Mouse (Mus musculus) hindbrain, postnatal 0 days (tissue): Measurements from ENCODE around the gene Sugct. TPM values are rescaled to one million over a fixed set of nuclear protein-coding genes. Genes with fewer than 3 reads are reported as not detected.

Source experiments
- ATAC-seq: fragments of 200-750 bp; cut with Nextera tagmentation; 2 replicates; pipeline ENCODE4 v1.8.0; 2017; ENCODE audit warnings: mild to moderate bottlenecking, moderate TSS enrichment, moderate library complexity
- DNase-seq: peaks from one replicate; pipeline ENCODE4 v3.0.0-alpha.2; 2015; ENCODE audit warnings: low spot score
- H3K27ac ChIP-seq: fragments of 300-500 bp; sonication (generic); 2 replicates; pipeline ENCODE4 v1.5.1; 2014; ENCODE audit warnings: mild to moderate bottlenecking
- H3K27me3 ChIP-seq: fragments of 300-500 bp; sonication (generic); 2 replicates; pipeline ENCODE4 v1.6.1; 2014; ENCODE audit warnings: low read length, mixed read lengths; ENCODE audit not compliant: insufficient read depth
- H3K36me3 ChIP-seq: fragments of 300-500 bp; sonication (generic); 2 replicates; pipeline ENCODE4 v1.6.1; 2014; ENCODE audit warnings: low read length, mixed read lengths; ENCODE audit not compliant: insufficient read depth
- H3K4me1 ChIP-seq: fragments of 300-500 bp; sonication (generic); 2 replicates; pipeline ENCODE4 v1.6.1; 2014; ENCODE audit warnings: antibody characterized with exemption, low read length, mixed read lengths; ENCODE audit not compliant: insufficient read depth
- H3K4me2 ChIP-seq: fragments of 300-500 bp; sonication (generic); 2 replicates; pipeline ENCODE4 v1.6.1; 2014; ENCODE audit warnings: low read depth, mild to moderate bottlenecking, low read length, moderate library complexity, mixed read lengths
- H3K4me3 ChIP-seq: fragments of 300-500 bp; sonication (generic); 2 replicates; pipeline ENCODE4 v1.5.1; 2014; ENCODE audit warnings: low read length
- H3K9ac ChIP-seq: fragments of 300-500 bp; sonication (generic); replicated peaks from 2 replicates; pipeline ENCODE4 v1.6.1; 2014; ENCODE audit warnings: mild to moderate bottlenecking, low read length, moderate library complexity, mixed read lengths
- H3K9me3 ChIP-seq: fragments of 300-500 bp; sonication (generic); 2 replicates; pipeline ENCODE4 v1.6.1; 2016; ENCODE audit warnings: low read length, mixed read lengths
- CTCF ChIP-seq: IDR thresholded peaks from 2 replicates; pipeline ENCODE4 v1.5.1; 2016; ENCODE audit warnings: antibody characterized with exemption, control low read depth, low read depth
- WGBS: fragments of 180-500 bp; shearing (Covaris S2); extraction: QIAGEN DNeasy Blood & Tissue Kit; methylation state at CpG from one replicate; pipeline ENCODE4 v1.1.7; 2014; 5-methylcytosine and 5-hydroxymethylcytosine counted together
- polyA plus RNA-seq: library from polyadenylated mRNA; unstranded; fragments of >200 nt; fragmentation: Nextera tagmentation; extraction: Ambion mirVana; gene quantifications from 2 replicates; pipeline ENCODE4 v1.2.1, GENCODE M21; 2015
- total RNA-seq: library from RNA; depleted of rRNA; stranded (reverse); fragments of >200 nt; gene quantifications from 2 replicates; pipeline ENCODE4 v1.2.3, GENCODE M21; 2014

The Sugct gene
- total and polyA plus RNA-seq, 2 experiments from 2014 or later = 1.8 to 4.4 TPM

DNA sequence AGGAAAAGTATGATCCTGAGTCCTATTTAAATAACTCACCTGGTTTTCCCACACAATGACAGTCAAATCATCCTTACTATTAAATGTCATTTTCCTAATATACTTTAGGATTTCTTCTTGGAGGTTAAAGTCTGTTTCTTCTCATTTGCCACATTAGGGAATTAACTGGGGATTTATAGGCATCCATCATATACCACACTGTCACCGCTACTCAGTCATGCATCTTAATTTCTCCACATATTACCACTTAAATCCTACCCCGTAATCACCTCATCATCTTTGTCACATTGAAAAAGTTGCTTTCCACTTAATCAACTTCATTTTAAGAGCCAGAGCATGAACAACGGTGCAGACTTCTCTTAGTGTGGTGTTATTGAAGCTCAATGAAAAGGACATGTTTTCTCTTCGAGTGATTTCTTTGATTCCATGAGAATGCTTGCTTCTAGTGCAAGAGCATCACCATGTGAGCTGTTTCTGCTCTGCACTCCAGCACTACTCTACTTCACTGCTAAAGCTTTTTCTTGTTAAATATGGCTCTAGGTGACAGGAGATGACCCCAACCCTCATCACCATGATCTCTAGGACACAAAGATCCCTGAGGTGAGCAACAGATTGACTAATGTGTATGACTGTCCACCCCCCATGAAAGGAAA lies 730.4 kb downstream of the Sugct start:
- DNase-seq = no peak
- 65% methylated on average over 4 of the region's 4 CpGs for WGBS
- Histone ChIP-seq H3K4me2 (no peak overlapping the region), H3K9me3 (no peaks in the 10 kb centered on the region), H3K36me3 (no peaks in the 10 kb centered on the region), H3K27me3 (no peaks in the 10 kb centered on the region), H3K4me1 (no peaks in the 10 kb centered on the region), H3K9ac (no peak overlapping the region), H3K27ac (no peak overlapping the region), H3K4me3 (no peak overlapping the region)
- TF ChIP-seq CTCF = peak; percentile 35; the same call in 1 of the 2 replicates
- no peak for ATAC-seq

- H3K4me1 ChIP-seq = no peaks in the 10 kb centered on the region
- H3K27ac ChIP-seq = no peak overlapping the region
- H3K27me3 ChIP-seq = no peaks in the 10 kb centered on the region
- H3K4me2 ChIP-seq = no peak overlapping the region
- DNase-seq = no peak
- TF ChIP-seq CTCF = no peak
- no peak overlapping the region for H3K9ac ChIP-seq
- H3K36me3 ChIP-seq = no peaks in the 10 kb centered on the region
- no peak for ATAC-seq
- 84% methylated on average over 4 of the region's 4 CpGs for WGBS
- no peak overlapping the region for H3K4me3 ChIP-seq
- H3K9me3 ChIP-seq = no peaks in the 10 kb centered on the region
These were observed 743.3 kb downstream of the Sugct start for GRCm38 (mm10) chr13:16952045-16952444.

GRCm38 (mm10) chr13:16939466-16939811 lies 755.9 kb downstream of the Sugct start:
- H3K4me1 ChIP-seq = no peaks in the 10 kb centered on the region
- H3K4me3 ChIP-seq = no peak overlapping the region
- no peaks in the 10 kb centered on the region for H3K27me3 ChIP-seq
- no peaks in the 10 kb centered on the region for H3K9me3 ChIP-seq
- DNase-seq (no peak), ATAC-seq (no peak)
- no peak for TF ChIP-seq CTCF
- no peak overlapping the region for H3K4me2 ChIP-seq
- WGBS = 93% methylated on average over 5 of the region's 5 CpGs
- H3K9ac ChIP-seq = no peak overlapping the region
- H3K27ac ChIP-seq = no peak overlapping the region
- no peaks in the 10 kb centered on the region for H3K36me3 ChIP-seq

GRCm38 (mm10) chr13:16938552-16939465 lies 756.5 kb downstream of the Sugct start:
- no peak overlapping the region for H3K9ac ChIP-seq
- ATAC-seq = no peak
- DNase-seq = no peak
- H3K4me3 ChIP-seq = no peak overlapping the region
- no peaks in the 10 kb centered on the region for H3K36me3 ChIP-seq
- no peaks in the 10 kb centered on the region for H3K9me3 ChIP-seq
- no peak for TF ChIP-seq CTCF
- H3K4me1 ChIP-seq = no peaks in the 10 kb centered on the region
- 89% methylated on average over 12 of the region's 12 CpGs for WGBS
- H3K27me3 ChIP-seq = no peaks in the 10 kb centered on the region
- no peak overlapping the region for H3K27ac ChIP-seq
- H3K4me2 ChIP-seq = no peak overlapping the region

- ATAC-seq (no peak), DNase-seq (peak; percentile 23)
- Histone ChIP-seq H3K4me2 (no peak overlapping the region), H3K27me3 (no peaks in the 10 kb centered on the region), H3K9ac (no peak overlapping the region), H3K4me1 (no peaks in the 10 kb centered on the region), H3K36me3 (no peaks in the 10 kb centered on the region), H3K9me3 (no peaks in the 10 kb centered on the region), H3K4me3 (no peak overlapping the region), H3K27ac (no peak overlapping the region)
- no peak for TF ChIP-seq CTCF
- 57% methylated on average over 11 of the region's 11 CpGs for WGBS
These were observed 757.7 kb downstream of the Sugct start for GRCm38 (mm10) chr13:16937422-16938202.

DNA sequence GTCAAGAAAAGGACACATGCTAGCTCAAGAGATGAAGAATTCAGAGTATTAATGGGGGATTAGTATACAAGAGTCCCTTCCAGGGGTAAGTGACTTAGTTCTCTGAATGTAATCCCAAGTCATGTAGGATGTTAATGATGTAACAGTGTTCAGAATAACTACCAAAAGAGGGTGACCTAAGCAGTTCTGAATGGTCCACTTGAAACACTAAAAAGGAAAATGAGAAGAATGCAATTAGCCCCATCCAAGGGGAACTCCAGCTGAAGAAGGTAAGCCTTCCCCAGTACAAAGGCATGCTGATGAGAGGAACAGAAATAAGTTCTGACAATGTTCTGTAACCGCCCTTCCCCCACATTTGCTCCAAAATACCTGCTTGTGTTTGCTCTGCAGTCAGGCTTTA lies 760.3 kb downstream of the Sugct start:
- no peaks in the 10 kb centered on the region for H3K9me3 ChIP-seq
- H3K27me3 ChIP-seq = no peaks in the 10 kb centered on the region
- H3K4me2 ChIP-seq = no peak overlapping the region
- ATAC-seq (no peak), DNase-seq (no peak)
- H3K9ac ChIP-seq = no peak overlapping the region
- no peak overlapping the region for H3K4me3 ChIP-seq
- H3K4me1 ChIP-seq = no peaks in the 10 kb centered on the region
- no peak overlapping the region for H3K27ac ChIP-seq
- no peak for TF ChIP-seq CTCF
- WGBS = 88% methylated on average over 1 of the region's 1 CpGs
- H3K36me3 ChIP-seq = no peaks in the 10 kb centered on the region
